Mouse (Mus musculus): ENCODE results near the gene Plac9b.
"Not testable (repeated sequence)": the region's sequence is repeated elsewhere in the genome, so short reads cannot be mapped to it uniquely, and the experiment has no call there.

DNA sequence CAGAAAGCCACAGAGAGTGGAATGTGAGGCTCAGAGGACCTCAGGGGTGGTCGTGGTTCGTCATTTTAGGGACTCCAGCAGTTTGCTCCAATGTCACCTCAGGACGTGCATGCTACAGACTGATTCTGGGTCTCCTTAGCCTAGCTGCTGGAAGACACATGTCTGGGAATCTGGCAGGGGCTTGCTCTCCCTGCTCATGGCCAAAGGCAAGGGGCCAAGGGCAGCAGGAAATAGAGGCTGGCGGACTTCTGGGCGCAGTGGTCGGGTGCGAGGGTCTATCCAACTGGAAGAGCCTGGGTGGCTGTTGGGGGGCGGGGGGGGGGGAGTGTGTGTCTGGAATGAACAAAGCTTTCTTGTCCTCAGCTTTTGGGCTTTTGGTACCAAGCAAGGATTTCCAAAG lies 6.1 kb upstream of the Plac9b start:
- TF ChIP-seq CTCF (IDR thresholded peaks at IDR 0.05; ENCODE audit: borderline replicate concordance, insufficient read depth, low read length); POLR2A (IDR thresholded peaks at IDR 0.05; ENCODE audit: low read depth, low read length): not testable (repeated sequence)
